Mouse (Mus musculus) midbrain, embryonic 16.5 days (tissue): ENCODE data around the gene Rab3a. TPM values are rescaled to one million over a fixed set of nuclear protein-coding genes. Genes with fewer than 3 reads are reported as not detected.

Experiments
- ATAC-seq: fragments of 200-750 bp; cut with Nextera tagmentation; 2 replicates; pipeline ENCODE4 v1.8.0; 2017; ENCODE audit warnings: moderate TSS enrichment
- H3K27ac ChIP-seq: fragments of 300-500 bp; sonication (generic); 2 replicates; pipeline ENCODE4 v1.5.1; 2014; ENCODE audit warnings: mild to moderate bottlenecking, low read length, mixed read lengths
- H3K27me3 ChIP-seq: fragments of 300-500 bp; sonication (generic); 2 replicates; pipeline ENCODE4 v1.6.1; 2014; ENCODE audit warnings: low read depth, low read length, mixed read lengths; ENCODE audit not compliant: control insufficient read depth, insufficient read depth
- H3K36me3 ChIP-seq: fragments of 300-500 bp; sonication (generic); 2 replicates; pipeline ENCODE4 v1.6.1; 2014; ENCODE audit warnings: mild to moderate bottlenecking, low read length, moderate library complexity, mixed read lengths; ENCODE audit not compliant: control insufficient read depth, insufficient read depth
- H3K4me1 ChIP-seq: fragments of 300-500 bp; sonication (generic); 2 replicates; pipeline ENCODE4 v1.6.1; 2014; ENCODE audit warnings: mild to moderate bottlenecking, low read length, mixed read lengths; ENCODE audit not compliant: control insufficient read depth, insufficient read depth
- H3K4me2 ChIP-seq: fragments of 300-500 bp; sonication (generic); 2 replicates; pipeline ENCODE4 v1.6.1; 2014; ENCODE audit warnings: mild to moderate bottlenecking, low read length, mixed read lengths
- H3K4me3 ChIP-seq: fragments of 300-500 bp; sonication (generic); 2 replicates; pipeline ENCODE4 v1.5.1; 2014; ENCODE audit warnings: low read depth, mild to moderate bottlenecking, low read length, moderate library complexity, mixed read lengths
- H3K9ac ChIP-seq: fragments of 300-500 bp; sonication (generic); 2 replicates; pipeline ENCODE4 v1.6.1; 2014; ENCODE audit warnings: low read depth, low read length, mixed read lengths
- H3K9me3 ChIP-seq: fragments of 300-500 bp; sonication (generic); replicated peaks from 2 replicates; pipeline ENCODE4 v1.6.1; 2014; ENCODE audit warnings: mild to moderate bottlenecking, low read length, mixed read lengths; ENCODE audit not compliant: control insufficient read depth, poor library complexity, severe bottlenecking
- WGBS: fragments of 180-500 bp; shearing (Covaris S2); extraction: QIAGEN DNeasy Blood & Tissue Kit; methylation state at CpG from one replicate; pipeline ENCODE4 v1.1.7; 2014; 5-methylcytosine and 5-hydroxymethylcytosine counted together
- polyA plus RNA-seq: library from polyadenylated mRNA; unstranded; fragments of >200 nt; fragmentation: Nextera tagmentation; extraction: Ambion mirVana; gene quantifications from 2 replicates; pipeline ENCODE4 v1.2.1, GENCODE M21; 2015

Rab3a gene
- polyA plus RNA-seq, 1 experiment from 2014 or later = 573 TPM

GRCm38 (mm10) chr8:70797081-70798070, 42.9 kb downstream of the Rab3a start:
- Histone ChIP-seq H3K27me3 (peaks cover 11% of the 10 kb centered on the region), H3K4me3 (peak overlapping the region; percentile 56), H3K4me1 (peaks cover 22% of the 10 kb centered on the region), H3K9me3 (no peaks in the 10 kb centered on the region), H3K4me2 (peak overlapping the region; percentile 91), H3K36me3 (no peaks in the 10 kb centered on the region), H3K9ac (peak overlapping the region; percentile 75), H3K27ac (peak overlapping the region; percentile 13; the same call in 1 of the 2 replicates)
- ATAC-seq = peak; percentile 84
- WGBS = under 1% methylated on average over 57 of the region's 57 CpGs

- no peak for ATAC-seq
- Histone ChIP-seq H3K27ac (no peak overlapping the region), H3K36me3 (no peaks in the 10 kb centered on the region), H3K4me3 (peak overlapping the region; percentile 56), H3K4me2 (peak overlapping the region; percentile 91), H3K9me3 (no peaks in the 10 kb centered on the region), H3K4me1 (peaks cover 16% of the 10 kb centered on the region), H3K9ac (peak overlapping the region; percentile 75), H3K27me3 (peaks cover 13% of the 10 kb centered on the region)
- 11% methylated on average over 15 of the region's 15 CpGs for WGBS
Observed at GRCm38 (mm10) chr8:70798281-70798680, 43.8 kb downstream of the Rab3a start.

- no peak overlapping the region for H3K4me2 ChIP-seq
- no peak overlapping the region for H3K27ac ChIP-seq
- H3K4me3 ChIP-seq = no peak overlapping the region
- 61% methylated on average over 10 of the region's 10 CpGs for WGBS
- 0 out of 2 replicates have a peak overlapping the region, but pooled peaks have one; percentile 3 for H3K9ac ChIP-seq
- H3K9me3 ChIP-seq = no peaks in the 10 kb centered on the region
- no peak for ATAC-seq
- H3K4me1 ChIP-seq = peaks cover 21% of the 10 kb centered on the region
- no peaks in the 10 kb centered on the region for H3K36me3 ChIP-seq
- peaks cover 24% of the 10 kb centered on the region for H3K27me3 ChIP-seq
Observed at GRCm38 (mm10) chr8:70800648-70801047, 46.2 kb downstream of the Rab3a start.

GRCm38 (mm10) chr8:70801156-70801555, 46.7 kb downstream of the Rab3a start:
- no peak overlapping the region for H3K4me2 ChIP-seq
- no peak for ATAC-seq
- H3K27me3 ChIP-seq = peaks cover 28% of the 10 kb centered on the region
- peaks cover 21% of the 10 kb centered on the region for H3K4me1 ChIP-seq
- H3K4me3 ChIP-seq = no peak overlapping the region
- H3K9ac ChIP-seq = no peak overlapping the region
- WGBS = 42% methylated on average over 15 of the region's 15 CpGs
- no peaks in the 10 kb centered on the region for H3K36me3 ChIP-seq
- H3K27ac ChIP-seq = no peak overlapping the region
- no peaks in the 10 kb centered on the region for H3K9me3 ChIP-seq

- H3K4me1 ChIP-seq = peaks cover 16% of the 10 kb centered on the region
- 74% methylated on average over 1 of the region's 1 CpGs for WGBS
- no peak overlapping the region for H3K27ac ChIP-seq
- H3K36me3 ChIP-seq = no peaks in the 10 kb centered on the region
- no peak overlapping the region for H3K4me3 ChIP-seq
- H3K9me3 ChIP-seq = no peaks in the 10 kb centered on the region
- no peak for ATAC-seq
- H3K27me3 ChIP-seq = peaks cover 32% of the 10 kb centered on the region
- no peak overlapping the region for H3K4me2 ChIP-seq
- no peak overlapping the region for H3K9ac ChIP-seq
Observed at GRCm38 (mm10) chr8:70801830-70802229, 47.4 kb downstream of the Rab3a start.

GRCm38 (mm10) chr8:70802786-70803510, 48.5 kb downstream of the Rab3a start:
- no peak overlapping the region for H3K9ac ChIP-seq
- no peak for ATAC-seq
- WGBS = 76% methylated on average over 11 of the region's 11 CpGs

GRCm38 (mm10) chr8:70803761-70804480, 49.4 kb downstream of the Rab3a start:
- Histone ChIP-seq H3K4me2 (peak overlapping the region; percentile 82), H3K9me3 (no peaks in the 10 kb centered on the region), H3K4me3 (peak overlapping the region; percentile 58), H3K36me3 (no peaks in the 10 kb centered on the region), H3K4me1 (peaks cover 10% of the 10 kb centered on the region), H3K27me3 (peaks cover 32% of the 10 kb centered on the region), H3K27ac (no peak overlapping the region), H3K9ac (peak overlapping the region; percentile 61)
- ATAC-seq = no peak; the same call in 1 of the 2 replicates
- 1% methylated on average over 40 of the region's 47 CpGs for WGBS

More at GRCm38 (mm10) chr8:70802786-70803510, 48.5 kb downstream of the Rab3a start:
- H3K9me3 ChIP-seq = no peaks in the 10 kb centered on the region
- no peak overlapping the region for H3K4me3 ChIP-seq
- H3K4me2 ChIP-seq = no peak overlapping the region
- H3K4me1 ChIP-seq = peaks cover 13% of the 10 kb centered on the region
- peaks cover 32% of the 10 kb centered on the region for H3K27me3 ChIP-seq
- no peak overlapping the region for H3K27ac ChIP-seq
- no peaks in the 10 kb centered on the region for H3K36me3 ChIP-seq

- ATAC-seq = peak; percentile 89
- H3K9me3 ChIP-seq = no peaks in the 10 kb centered on the region
- H3K4me3 ChIP-seq = peak within 1 kb of the TSS; percentile 58
- H3K9ac ChIP-seq = peak within 1 kb of the TSS; percentile 61
- no peaks in the 10 kb centered on the region for H3K36me3 ChIP-seq
- WGBS = 1% methylated on average over 45 of the region's 45 CpGs
- H3K27ac ChIP-seq = no peak within 1 kb of the TSS
- H3K4me2 ChIP-seq = peak within 1 kb of the TSS; percentile 82
- H3K27me3 ChIP-seq = peaks cover 24% of the 10 kb centered on the region
- peaks cover 10% of the 10 kb centered on the region for H3K4me1 ChIP-seq
Observed at GRCm38 (mm10) chr8:70804481-70805206, 50.2 kb downstream of the Rab3a start, which contains the start of gene Mast3. Gene Mast3, minus strand, starts transcription at chr8:70805054.
